Mouse (Mus musculus): Measurements from ENCODE around the gene H2-Eb2.

DNA sequence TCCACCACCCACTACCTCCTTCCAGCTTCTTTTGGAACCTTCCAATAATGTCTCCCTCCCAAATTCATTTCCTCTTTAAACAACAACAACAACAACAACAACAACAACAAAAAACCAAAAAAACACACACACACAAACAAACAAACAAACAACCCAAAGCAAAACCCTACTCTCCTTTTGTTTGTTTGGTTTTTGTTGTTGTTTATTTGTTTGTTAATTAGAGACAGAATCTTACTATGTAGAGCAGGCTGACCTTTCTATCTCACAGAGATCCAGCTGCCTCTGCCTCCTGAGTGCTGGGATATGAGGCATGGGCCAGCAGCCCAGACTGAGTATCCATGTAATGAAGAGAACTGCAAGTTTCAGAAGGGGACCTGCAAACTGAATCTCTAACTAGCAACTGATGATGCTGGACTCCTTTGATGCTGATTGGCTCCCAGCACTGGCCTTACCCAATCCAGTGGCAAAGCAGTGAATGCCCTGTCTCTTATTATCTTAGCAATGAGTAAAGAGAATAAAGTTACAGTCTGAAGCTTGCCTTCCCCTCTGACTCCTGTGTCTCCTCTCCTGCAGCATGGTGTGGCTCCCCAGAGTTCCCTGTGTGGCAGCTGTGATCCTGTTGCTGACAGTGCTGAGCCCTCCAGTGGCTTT lies 20.0 kb upstream of the H2-Eb2 start, which contains the start of gene H2-Eb1:
- TF ChIP-seq CTCF (IDR thresholded peaks at IDR 0.05; ENCODE audit: borderline replicate concordance, insufficient read depth, low read length) = no peak
- no peak for TF ChIP-seq POLR2A (IDR thresholded peaks at IDR 0.05; ENCODE audit: low read depth, low read length)
